Mouse (Mus musculus) liver, adult 2 months (tissue): ENCODE measurements at regions not wholly inside any gene's neighbourhood (a gene's known extent, or its start where the extent isn't known, plus 50 kb on each side); places are given as distances from the start of the nearest gene placed in this dataset.

Experiments
- DNase-seq: peaks from one replicate; pipeline ENCODE4 v3.0.0-alpha.2; 2011; ENCODE audit warnings: low read depth, low spot score; ENCODE audit errors: extremely low read depth
- H3K27ac ChIP-seq: fragments of 200-500 bp; replicated peaks from 2 replicates; pipeline ENCODE4 v1.5.1; 2012; ENCODE audit warnings: low read depth, mild to moderate bottlenecking, control low read depth, inconsistent platforms, low read length; ENCODE audit not compliant: insufficient read depth
- H3K27me3 ChIP-seq: fragments of 200-500 bp; 2 replicates; pipeline ENCODE4 v1.6.1; 2012; ENCODE audit warnings: mild to moderate bottlenecking, moderate library complexity, low read length, inconsistent platforms; ENCODE audit not compliant: control insufficient read depth, insufficient read depth
- H3K36me3 ChIP-seq: fragments of 200-500 bp; 2 replicates; pipeline ENCODE4 v1.6.1; 2012; ENCODE audit warnings: low read length, inconsistent platforms; ENCODE audit not compliant: control insufficient read depth, insufficient read depth
- H3K4me1 ChIP-seq: fragments of 200-500 bp; 2 replicates; pipeline ENCODE4 v1.6.1; 2011; ENCODE audit warnings: low read length; ENCODE audit not compliant: control insufficient read depth, insufficient read depth
- H3K4me3 ChIP-seq: fragments of 200-500 bp; 2 replicates; pipeline ENCODE4 v1.5.1; 2011; ENCODE audit warnings: low read depth, mild to moderate bottlenecking, control low read depth, low read length, moderate library complexity; ENCODE audit not compliant: insufficient read depth
- H3K79me2 ChIP-seq: fragments of 200-500 bp; 2 replicates; pipeline ENCODE4 v1.6.1; 2012; ENCODE audit warnings: inconsistent platforms, mild to moderate bottlenecking, low read length, moderate library complexity; ENCODE audit not compliant: control insufficient read depth, insufficient read depth
- H3K9ac ChIP-seq: fragments of 200-500 bp; 2 replicates; pipeline ENCODE4 v1.6.1; 2012; ENCODE audit warnings: low read depth, mild to moderate bottlenecking, control low read depth, inconsistent platforms, low read length
- CTCF ChIP-seq: fragments of 200-500 bp; IDR thresholded peaks from 2 replicates; pipeline ENCODE4 v1.5.1; 2011; ENCODE audit warnings: low read depth, low read length, control low read depth
- POLR2A ChIP-seq: fragments of 200-500 bp; IDR thresholded peaks from 2 replicates; pipeline ENCODE4 v1.6.1; 2011; ENCODE audit warnings: low read length, control low read depth; ENCODE audit not compliant: insufficient read depth; ENCODE audit errors: extremely low read depth
- WGBS: fragments of 180-500 bp; shearing (Covaris S2); methylation state at CpG from one replicate; pipeline ENCODE4 v1.1.7; 2018; 5-methylcytosine and 5-hydroxymethylcytosine counted together

- TF ChIP-seq POLR2A (no peak), CTCF (no peak)
- 70% methylated on average over 1 of the region's 1 CpGs for WGBS
Observed at GRCm38 (mm10) chr2:114968651-114969050, 313.9 kb upstream of the Dph6 start.

GRCm38 (mm10) chr2:114993419-114993818 lies 338.7 kb upstream of the Dph6 start:
- Histone ChIP-seq H3K9ac (no peak overlapping the region), H3K79me2 (no peaks in the 10 kb centered on the region), H3K27ac (no peak overlapping the region), H3K4me1 (no peaks in the 10 kb centered on the region), H3K36me3 (no peaks in the 10 kb centered on the region), H3K4me3 (no peak overlapping the region), H3K27me3 (no peaks in the 10 kb centered on the region)
- no peak for TF ChIP-seq CTCF
- no peak for TF ChIP-seq POLR2A
- DNase-seq = no peak

More at GRCm38 (mm10) chr2:114968651-114969050, 313.9 kb upstream of the Dph6 start:
- H3K36me3 ChIP-seq = no peaks in the 10 kb centered on the region
- H3K79me2 ChIP-seq = no peaks in the 10 kb centered on the region
- H3K4me3 ChIP-seq = no peak overlapping the region
- H3K9ac ChIP-seq = no peak overlapping the region
- H3K4me1 ChIP-seq = no peaks in the 10 kb centered on the region
- no peaks in the 10 kb centered on the region for H3K27me3 ChIP-seq
- DNase-seq = no peak
- no peak overlapping the region for H3K27ac ChIP-seq

GRCm38 (mm10) chr2:114993882-114994281 lies 339.1 kb upstream of the Dph6 start:
- Histone ChIP-seq H3K79me2 (no peaks in the 10 kb centered on the region), H3K4me3 (no peak overlapping the region), H3K27me3 (no peaks in the 10 kb centered on the region), H3K4me1 (no peaks in the 10 kb centered on the region), H3K36me3 (no peaks in the 10 kb centered on the region), H3K9ac (no peak overlapping the region), H3K27ac (no peak overlapping the region)
- WGBS = 80% methylated on average over 2 of the region's 2 CpGs
- no peak for DNase-seq
- no peak for TF ChIP-seq CTCF
- TF ChIP-seq POLR2A = no peak

- Histone ChIP-seq H3K27me3 (no peaks in the 10 kb centered on the region), H3K4me1 (no peaks in the 10 kb centered on the region), H3K4me3 (no peak overlapping the region), H3K36me3 (no peaks in the 10 kb centered on the region), H3K27ac (no peak overlapping the region), H3K9ac (no peak overlapping the region), H3K79me2 (no peaks in the 10 kb centered on the region)
- 77% methylated on average over 2 of the region's 2 CpGs for WGBS
- no peak for DNase-seq
- TF ChIP-seq POLR2A = no peak
Observed at GRCm38 (mm10) chr2:114994691-114995347, 340.1 kb upstream of the Dph6 start.

- 98% methylated on average over 1 of the region's 1 CpGs for WGBS
Observed at GRCm38 (mm10) chr2:115013916-115014315, 359.2 kb upstream of the Dph6 start.

GRCm38 (mm10) chr2:115026777-115027176 lies 372.0 kb upstream of the Dph6 start:
- Histone ChIP-seq H3K4me1 (no peaks in the 10 kb centered on the region), H3K79me2 (no peaks in the 10 kb centered on the region), H3K9ac (no peak overlapping the region), H3K27ac (no peak overlapping the region), H3K4me3 (no peak overlapping the region), H3K36me3 (no peaks in the 10 kb centered on the region), H3K27me3 (no peaks in the 10 kb centered on the region)
- DNase-seq = no peak
- TF ChIP-seq CTCF = no peak
- no peak for TF ChIP-seq POLR2A
- WGBS = 86% methylated on average over 3 of the region's 3 CpGs

More at GRCm38 (mm10) chr2:115013916-115014315, 359.2 kb upstream of the Dph6 start:
- DNase-seq = no peak
- H3K27me3 ChIP-seq = no peaks in the 10 kb centered on the region
- H3K4me1 ChIP-seq = no peaks in the 10 kb centered on the region
- no peak overlapping the region for H3K4me3 ChIP-seq
- H3K9ac ChIP-seq = no peak overlapping the region
- TF ChIP-seq POLR2A (no peak), CTCF (no peak)
- no peaks in the 10 kb centered on the region for H3K36me3 ChIP-seq
- no peaks in the 10 kb centered on the region for H3K79me2 ChIP-seq
- no peak overlapping the region for H3K27ac ChIP-seq
